Mouse (Mus musculus) intestine, embryonic 15.5 days (tissue): ENCODE data around the gene Traf5. TPM values are rescaled to one million over a fixed set of nuclear protein-coding genes. Genes with fewer than 3 reads are reported as not detected.
A peak's percentile ranks its signal among the peaks of the same experiment; 100 is the strongest.

Experiments used
- ATAC-seq: fragments of 200-750 bp; cut with Nextera tagmentation; 2 replicates; pipeline ENCODE4 v1.8.0; 2017; ENCODE audit warnings: moderate TSS enrichment, moderate library complexity
- H3K27ac ChIP-seq: fragments of 300-500 bp; sonication (generic); 2 replicates; pipeline ENCODE4 v1.5.1; 2015; ENCODE audit warnings: mild to moderate bottlenecking, inconsistent platforms
- H3K27me3 ChIP-seq: fragments of 300-500 bp; sonication (generic); replicated peaks from 2 replicates; pipeline ENCODE4 v1.6.1; 2015; ENCODE audit warnings: inconsistent platforms
- H3K36me3 ChIP-seq: fragments of 300-500 bp; sonication (generic); 2 replicates; pipeline ENCODE4 v1.6.1; 2015; ENCODE audit warnings: inconsistent platforms
- H3K4me1 ChIP-seq: fragments of 300-500 bp; sonication (generic); replicated peaks from 2 replicates; pipeline ENCODE4 v1.6.1; 2015; ENCODE audit warnings: inconsistent platforms
- H3K4me2 ChIP-seq: fragments of 300-500 bp; sonication (generic); replicated peaks from 2 replicates; pipeline ENCODE4 v1.6.1; 2015; ENCODE audit warnings: mild to moderate bottlenecking, inconsistent platforms
- H3K4me3 ChIP-seq: fragments of 300-500 bp; sonication (generic); replicated peaks from 2 replicates; pipeline ENCODE4 v1.5.1; 2015; ENCODE audit warnings: inconsistent platforms
- H3K9ac ChIP-seq: fragments of 300-500 bp; sonication (generic); 2 replicates; pipeline ENCODE4 v1.6.1; 2015; ENCODE audit warnings: inconsistent platforms
- H3K9me3 ChIP-seq: fragments of 300-500 bp; sonication (generic); 2 replicates; pipeline ENCODE4 v1.6.1; 2016; ENCODE audit warnings: inconsistent platforms
- WGBS: fragments of 180-500 bp; shearing (Covaris S2); methylation state at CpG from one replicate; pipeline ENCODE4 v1.1.7; 2015; 5-methylcytosine and 5-hydroxymethylcytosine counted together
- polyA plus RNA-seq: library from polyadenylated mRNA; unstranded; fragments of >200 nt; fragmentation: Nextera tagmentation; extraction: Ambion mirVana; gene quantifications from 2 replicates; pipeline ENCODE4 v1.2.1, GENCODE M21; 2015

Traf5 gene
- polyA plus RNA-seq, 1 experiment from 2014 or later = 19.6 TPM

GRCm38 (mm10) chr1:192107352-192107751 lies 15.0 kb upstream of the Traf5 start:
- Histone ChIP-seq H3K9me3 (no peaks in the 10 kb centered on the region), H3K4me2 (no peak overlapping the region), H3K27ac (no peak overlapping the region), H3K27me3 (no peaks in the 10 kb centered on the region), H3K9ac (no peak overlapping the region), H3K4me3 (no peak overlapping the region), H3K36me3 (peaks cover 6% of the 10 kb centered on the region; the same call in 1 of the 2 replicates), H3K4me1 (no peaks in the 10 kb centered on the region)
- WGBS = 19% methylated on average over 2 of the region's 2 CpGs
- ATAC-seq = peak; percentile 89

GRCm38 (mm10) chr1:192105902-192106389 lies 13.6 kb upstream of the Traf5 start:
- ATAC-seq = no peak
- no peak overlapping the region for H3K9ac ChIP-seq
- 0 out of 2 replicates have a peak, but pooled peaks cover 3% of the 10 kb centered on the region for H3K4me1 ChIP-seq
- H3K9me3 ChIP-seq = no peaks in the 10 kb centered on the region
- H3K4me3 ChIP-seq = no peak overlapping the region
- WGBS = 84% methylated on average over 4 of the region's 4 CpGs
- no peak overlapping the region for H3K27ac ChIP-seq
- H3K4me2 ChIP-seq = no peak overlapping the region
- H3K27me3 ChIP-seq = no peaks in the 10 kb centered on the region
- peaks cover 6% of the 10 kb centered on the region; the same call in 1 of the 2 replicates for H3K36me3 ChIP-seq

GRCm38 (mm10) chr1:192104021-192104420 lies 11.7 kb upstream of the Traf5 start:
- Histone ChIP-seq H3K9ac (no peak overlapping the region), H3K9me3 (no peaks in the 10 kb centered on the region), H3K27ac (no peak overlapping the region), H3K27me3 (no peaks in the 10 kb centered on the region), H3K4me2 (no peak overlapping the region), H3K4me3 (no peak overlapping the region), H3K4me1 (0 out of 2 replicates have a peak, but pooled peaks cover 3% of the 10 kb centered on the region), H3K36me3 (peaks cover 5% of the 10 kb centered on the region)
- WGBS = 96% methylated on average over 9 of the region's 9 CpGs
- peak; percentile 57; the same call in 1 of the 2 replicates for ATAC-seq

GRCm38 (mm10) chr1:192103176-192103575 lies 10.8 kb upstream of the Traf5 start:
- H3K4me2 ChIP-seq = no peak overlapping the region
- no peaks in the 10 kb centered on the region for H3K9me3 ChIP-seq
- no peak overlapping the region for H3K9ac ChIP-seq
- H3K4me1 ChIP-seq = 0 out of 2 replicates have a peak, but pooled peaks cover 3% of the 10 kb centered on the region
- ATAC-seq = no peak
- H3K36me3 ChIP-seq = peaks cover 5% of the 10 kb centered on the region
- H3K4me3 ChIP-seq = no peak overlapping the region
- no peak overlapping the region for H3K27ac ChIP-seq
- 84% methylated on average over 6 of the region's 6 CpGs for WGBS
- no peaks in the 10 kb centered on the region for H3K27me3 ChIP-seq

- ATAC-seq = peak; percentile 79
- Histone ChIP-seq H3K4me1 (0 out of 2 replicates have a peak, but pooled peaks cover 3% of the 10 kb centered on the region), H3K9ac (no peak overlapping the region), H3K4me3 (no peak overlapping the region), H3K36me3 (peaks cover 5% of the 10 kb centered on the region), H3K27me3 (no peaks in the 10 kb centered on the region), H3K4me2 (no peak overlapping the region), H3K27ac (no peak overlapping the region), H3K9me3 (no peaks in the 10 kb centered on the region)
- WGBS = 60% methylated on average over 8 of the region's 8 CpGs
These were observed 9.0 kb upstream of the Traf5 start for GRCm38 (mm10) chr1:192101359-192101758.

GRCm38 (mm10) chr1:192100742-192101141 lies 8.4 kb upstream of the Traf5 start:
- Histone ChIP-seq H3K4me3 (no peak overlapping the region), H3K9me3 (no peaks in the 10 kb centered on the region), H3K4me1 (0 out of 2 replicates have a peak, but pooled peaks cover 3% of the 10 kb centered on the region), H3K27me3 (no peaks in the 10 kb centered on the region), H3K36me3 (peaks cover 5% of the 10 kb centered on the region), H3K9ac (no peak overlapping the region), H3K4me2 (no peak overlapping the region), H3K27ac (no peak overlapping the region)
- WGBS = 92% methylated on average over 11 of the region's 11 CpGs
- ATAC-seq = no peak

- Histone ChIP-seq H3K4me2 (no peak overlapping the region), H3K4me3 (no peak overlapping the region), H3K9ac (no peak overlapping the region), H3K27ac (no peak overlapping the region), H3K9me3 (no peaks in the 10 kb centered on the region), H3K27me3 (no peaks in the 10 kb centered on the region), H3K36me3 (peaks cover 2% of the 10 kb centered on the region), H3K4me1 (peaks cover 6% of the 10 kb centered on the region; the same call in 1 of the 2 replicates)
- WGBS = 85% methylated on average over 5 of the region's 5 CpGs
- ATAC-seq = no peak
These were observed 3.3 kb upstream of the Traf5 start for GRCm38 (mm10) chr1:192095626-192096025.

GRCm38 (mm10) chr1:192094451-192095170 lies 2.3 kb upstream of the Traf5 start:
- no peak overlapping the region for H3K4me3 ChIP-seq
- no peak overlapping the region for H3K9ac ChIP-seq
- no peaks in the 10 kb centered on the region for H3K9me3 ChIP-seq
- no peaks in the 10 kb centered on the region for H3K36me3 ChIP-seq
- H3K4me1 ChIP-seq = peaks cover 14% of the 10 kb centered on the region; the same call in 1 of the 2 replicates
- no peak for ATAC-seq
- no peak overlapping the region for H3K27ac ChIP-seq
- 63% methylated on average over 13 of the region's 13 CpGs for WGBS
- no peak overlapping the region for H3K4me2 ChIP-seq
- no peaks in the 10 kb centered on the region for H3K27me3 ChIP-seq

GRCm38 (mm10) chr1:192092879-192093660 lies 711 bp upstream of the Traf5 start:
- peak; percentile 89 for ATAC-seq
- H3K9me3 ChIP-seq = no peaks in the 10 kb centered on the region
- 29% methylated on average over 16 of the region's 16 CpGs for WGBS
- H3K27ac ChIP-seq = peak overlapping the region; percentile 92; the same call in 1 of the 2 replicates
- peak overlapping the region; percentile 70 for H3K4me3 ChIP-seq
- H3K4me2 ChIP-seq = peak overlapping the region; percentile 86
- no peaks in the 10 kb centered on the region for H3K27me3 ChIP-seq
- peaks cover 20% of the 10 kb centered on the region; the same call in 1 of the 2 replicates for H3K4me1 ChIP-seq
- H3K9ac ChIP-seq = peak overlapping the region; percentile 85; the same call in 1 of the 2 replicates
- H3K36me3 ChIP-seq = no peaks in the 10 kb centered on the region

- Histone ChIP-seq H3K4me3 (peak overlapping the region; percentile 70), H3K9ac (no peak overlapping the region; the same call in 1 of the 2 replicates), H3K4me1 (peaks cover 20% of the 10 kb centered on the region), H3K9me3 (no peaks in the 10 kb centered on the region), H3K27me3 (no peaks in the 10 kb centered on the region), H3K4me2 (peak overlapping the region; percentile 86), H3K27ac (no peak overlapping the region), H3K36me3 (no peaks in the 10 kb centered on the region)
- no peak for ATAC-seq
- 71% methylated on average over 11 of the region's 11 CpGs for WGBS
These were observed 1.4 kb downstream of the Traf5 start for GRCm38 (mm10) chr1:192090689-192091567.

- no peak overlapping the region for H3K4me3 ChIP-seq
These were observed 2.1 kb downstream of the Traf5 start for GRCm38 (mm10) chr1:192090281-192090680.

More at GRCm38 (mm10) chr1:192090281-192090680, 2.1 kb downstream of the Traf5 start:
- H3K4me2 ChIP-seq = peak overlapping the region; percentile 86
- H3K9me3 ChIP-seq = no peaks in the 10 kb centered on the region
- WGBS = 79% methylated on average over 3 of the region's 3 CpGs
- peaks cover 20% of the 10 kb centered on the region for H3K4me1 ChIP-seq
- ATAC-seq = no peak
- no peak overlapping the region for H3K27ac ChIP-seq
- H3K36me3 ChIP-seq = no peaks in the 10 kb centered on the region
- H3K9ac ChIP-seq = no peak overlapping the region
- H3K27me3 ChIP-seq = no peaks in the 10 kb centered on the region
